In genomic region chr15:24486235-24486634, GRCm38 (mm10) we compare ENCODE assay signal across 34 mouse cellular contexts.
"Had no signal": no experiment of that assay in that cellular context is flagged by ENCODE, and none has a peak within 500 bp of the region (broad histone marks: within the 10 kb centered on the region; RNA-seq: fewer than 3 reads in every experiment).

No protein-coding gene starts in this region.

- DNase-seq: heart, postnatal 10 days; heart, postnatal 14 days; heart, postnatal 36 days; heart, postnatal 4 days; kidney, adult 11 months; kidney, adult 18-20 months; kidney, adult 2 months; kidney, adult 8-10 months; kidney, adult 9 months; kidney, postnatal 10 days; kidney, postnatal 14 days; kidney, postnatal 25 days; kidney, postnatal 36 days; kidney, postnatal 4 days; layer of hippocampus, adult 9-11 months; layer of hippocampus, postnatal 36 days had no signal

- H3K9me3 ChIP-seq: heart, embryonic 12.5 days; heart, embryonic 13.5 days; heart, embryonic 15.5 days; hindbrain, embryonic 10.5 days; hindbrain, embryonic 12.5 days; hindbrain, embryonic 13.5 days; hindbrain, embryonic 15.5 days; intestine, embryonic 15.5 days; kidney, embryonic 15.5 days had no signal

- H3K27ac ChIP-seq: heart, embryonic 13.5 days; heart, embryonic 15.5 days; hindbrain, embryonic 10.5 days; hindbrain, embryonic 12.5 days; hindbrain, embryonic 13.5 days; hindbrain, embryonic 14.5 days; hindbrain, embryonic 15.5 days; hindbrain, postnatal 0 days; intestine, embryonic 15.5 days; kidney, embryonic 15.5 days; kidney, postnatal 0 days; layer of hippocampus, adult 2 months; left cerebral cortex, adult 2 months had no signal

- H3K4me3 ChIP-seq: heart, embryonic 12.5 days; heart, embryonic 13.5 days; heart, embryonic 15.5 days; hindbrain, embryonic 10.5 days; hindbrain, embryonic 12.5 days; hindbrain, embryonic 13.5 days; hindbrain, embryonic 15.5 days; intestine, embryonic 15.5 days; kidney, embryonic 15.5 days; layer of hippocampus, adult 2 months; left cerebral cortex, adult 2 months had no signal

- ATAC-seq: hindbrain, embryonic 16.5 days; hindbrain, postnatal 0 days; inflammation-experienced regulatory T-cells, adult 6 months; intestine, embryonic 15.5 days; intestine, embryonic 16.5 days; intestine, postnatal 0 days had no signal

- H3K27me3 ChIP-seq: heart, embryonic 12.5 days; heart, embryonic 13.5 days; heart, embryonic 15.5 days; hindbrain, embryonic 12.5 days; hindbrain, embryonic 13.5 days; hindbrain, embryonic 15.5 days; intestine, embryonic 15.5 days; kidney, embryonic 15.5 days had no signal

- H3K36me3 ChIP-seq: heart, embryonic 12.5 days; heart, embryonic 13.5 days; heart, embryonic 15.5 days; hindbrain, embryonic 10.5 days; hindbrain, embryonic 12.5 days; hindbrain, embryonic 13.5 days; hindbrain, embryonic 15.5 days; intestine, embryonic 15.5 days; kidney, embryonic 15.5 days had no signal

- H3K4me1 ChIP-seq: heart, embryonic 12.5 days; heart, embryonic 13.5 days; heart, embryonic 15.5 days; hindbrain, embryonic 10.5 days; hindbrain, embryonic 12.5 days; hindbrain, embryonic 13.5 days; hindbrain, embryonic 15.5 days; intestine, embryonic 15.5 days; kidney, embryonic 15.5 days had no signal

- H3K9ac ChIP-seq: heart, embryonic 12.5 days; heart, embryonic 13.5 days; heart, embryonic 15.5 days; hindbrain, embryonic 12.5 days; hindbrain, embryonic 13.5 days; hindbrain, embryonic 14.5 days; hindbrain, embryonic 15.5 days; intestine, embryonic 15.5 days; kidney, embryonic 15.5 days had no signal
